Mouse (Mus musculus) embryonic facial prominence, embryonic 13.5 days (tissue): ENCODE data around the gene Dvl1. TPM values are rescaled to one million over a fixed set of nuclear protein-coding genes. Genes with fewer than 3 reads are reported as not detected.
A peak's percentile ranks its signal among the peaks of the same experiment; 100 is the strongest.

Experiments
- ATAC-seq: fragments of 200-750 bp; cut with Nextera tagmentation; 2 replicates; pipeline ENCODE4 v1.8.0; 2017; ENCODE audit warnings: low read depth; ENCODE audit not compliant: insufficient number of reproducible peaks, insufficient read depth, low FRiP score, low TSS enrichment
- H3K27ac ChIP-seq: fragments of 300-500 bp; sonication (generic); 2 replicates; pipeline ENCODE4 v1.5.1; 2015; ENCODE audit warnings: moderate library complexity, mild to moderate bottlenecking, inconsistent platforms
- H3K27me3 ChIP-seq: fragments of 300-500 bp; sonication (generic); 2 replicates; pipeline ENCODE4 v1.6.1; 2015; ENCODE audit warnings: mild to moderate bottlenecking, inconsistent platforms
- H3K36me3 ChIP-seq: fragments of 300-500 bp; sonication (generic); 2 replicates; pipeline ENCODE4 v1.6.1; 2015; ENCODE audit warnings: mild to moderate bottlenecking, inconsistent platforms
- H3K4me1 ChIP-seq: fragments of 300-500 bp; sonication (generic); 2 replicates; pipeline ENCODE4 v1.6.1; 2015; ENCODE audit warnings: inconsistent platforms
- H3K4me2 ChIP-seq: fragments of 300-500 bp; sonication (generic); 2 replicates; pipeline ENCODE4 v1.6.1; 2015; ENCODE audit warnings: moderate library complexity, mild to moderate bottlenecking, inconsistent platforms
- H3K4me3 ChIP-seq: fragments of 300-500 bp; sonication (generic); 2 replicates; pipeline ENCODE4 v1.5.1; 2015; ENCODE audit warnings: mild to moderate bottlenecking, inconsistent platforms
- H3K9ac ChIP-seq: fragments of 300-500 bp; sonication (generic); 2 replicates; pipeline ENCODE4 v1.6.1; 2015; ENCODE audit warnings: mild to moderate bottlenecking, inconsistent platforms
- H3K9me3 ChIP-seq: fragments of 300-500 bp; sonication (generic); 2 replicates; pipeline ENCODE4 v1.6.1; 2016; ENCODE audit warnings: inconsistent platforms
- WGBS: fragments of 180-500 bp; shearing (Covaris S2); methylation state at CpG from one replicate; pipeline ENCODE4 v1.1.7; 2015; ENCODE audit warnings: mixed read lengths; 5-methylcytosine and 5-hydroxymethylcytosine counted together
- polyA plus RNA-seq: library from polyadenylated mRNA; unstranded; fragments of >200 nt; fragmentation: Nextera tagmentation; extraction: Ambion mirVana; gene quantifications from 2 replicates; pipeline ENCODE4 v1.2.1, GENCODE M21; 2015

Dvl1 gene
- polyA plus RNA-seq = 4.0 and 5.4 TPM in 2 replicates

GRCm38 (mm10) chr4:155846871-155847578, at the start of gene Dvl1:
Gene Dvl1, plus strand, starts transcription at chr4:155847402.
- 2% methylated on average over 61 of the region's 65 CpGs for WGBS
- no peaks in the 10 kb centered on the region for H3K27me3 ChIP-seq
- peaks cover 15% of the 10 kb centered on the region for H3K36me3 ChIP-seq
- H3K4me1 ChIP-seq = peaks cover 27% of the 10 kb centered on the region
- peak within 1 kb of the TSS; percentile 68; the same call in 1 of the 2 replicates for H3K27ac ChIP-seq
- peak within 1 kb of the TSS; percentile 88 for H3K9ac ChIP-seq
- no peaks in the 10 kb centered on the region for H3K9me3 ChIP-seq
- peak; percentile 89 for ATAC-seq
- peak within 1 kb of the TSS; percentile 81 for H3K4me3 ChIP-seq
- H3K4me2 ChIP-seq = peak within 1 kb of the TSS; percentile 89

GRCm38 (mm10) chr4:155802075-155802474, 45.1 kb upstream of the Dvl1 start:
- no peak overlapping the region for H3K27ac ChIP-seq
- ATAC-seq = no peak
- peaks cover 21% of the 10 kb centered on the region for H3K36me3 ChIP-seq
- no peak overlapping the region for H3K4me2 ChIP-seq
- H3K4me1 ChIP-seq = peaks cover 17% of the 10 kb centered on the region
- no peak overlapping the region for H3K4me3 ChIP-seq
- WGBS = 100% methylated on average over 1 of the region's 1 CpGs
- H3K9ac ChIP-seq = no peak overlapping the region
- H3K27me3 ChIP-seq = no peaks in the 10 kb centered on the region; the same call in 1 of the 2 replicates
- no peaks in the 10 kb centered on the region for H3K9me3 ChIP-seq

- WGBS = 7% methylated on average over 12 of the region's 12 CpGs
- Histone ChIP-seq H3K4me3 (peak within 1 kb of the TSS; percentile 89), H3K36me3 (peaks cover 27% of the 10 kb centered on the region), H3K4me1 (peaks cover 17% of the 10 kb centered on the region), H3K27ac (peak within 1 kb of the TSS; percentile 69), H3K4me2 (peak within 1 kb of the TSS; percentile 77), H3K27me3 (no peaks in the 10 kb centered on the region; the same call in 1 of the 2 replicates), H3K9me3 (no peaks in the 10 kb centered on the region), H3K9ac (peak within 1 kb of the TSS; percentile 93)
- ATAC-seq = no peak
These were observed 44.4 kb upstream of the Dvl1 start, which contains the start of gene Mrpl20 for GRCm38 (mm10) chr4:155802741-155803339. Gene Mrpl20, plus strand, starts transcription at chr4:155802878.

DNA sequence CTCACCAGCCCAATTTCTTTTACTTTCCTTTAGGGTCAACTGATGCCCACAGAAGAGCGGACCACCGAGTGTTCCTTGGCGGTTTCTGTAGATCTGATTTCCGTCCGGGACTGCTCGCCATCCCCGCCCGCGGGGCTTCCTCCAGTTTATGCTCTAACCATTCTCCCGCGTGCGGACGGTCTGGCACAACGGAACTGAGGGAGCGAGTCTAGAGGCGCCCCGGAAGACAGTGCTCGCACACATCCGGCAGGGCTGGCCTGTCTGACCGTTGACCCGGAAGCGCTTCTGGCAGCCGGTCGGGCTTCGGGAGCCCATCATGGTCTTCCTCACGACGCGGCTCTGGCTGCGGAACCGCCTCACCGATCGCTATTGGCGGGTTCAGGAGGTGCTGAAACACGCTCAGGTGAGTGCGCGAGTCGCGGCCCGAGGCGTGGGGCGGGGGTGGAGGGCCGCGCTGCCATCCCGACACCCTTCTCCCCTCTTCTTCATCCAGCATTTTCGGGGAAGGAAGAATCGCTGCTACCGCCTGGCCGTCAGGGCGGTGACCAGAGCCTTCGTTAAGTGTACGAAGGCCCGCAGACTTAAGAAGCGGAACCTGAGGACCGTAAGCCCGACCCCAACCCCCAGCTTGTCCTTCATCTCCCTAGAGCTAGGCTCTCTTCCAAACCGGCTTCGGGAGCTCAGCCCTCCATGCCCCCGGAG, 43.7 kb upstream of the Dvl1 start:
- H3K4me1 ChIP-seq = peaks cover 17% of the 10 kb centered on the region
- H3K36me3 ChIP-seq = peaks cover 34% of the 10 kb centered on the region
- peak overlapping the region; percentile 89 for H3K4me3 ChIP-seq
- WGBS = under 1% methylated on average over 58 of the region's 58 CpGs
- ATAC-seq = peak; percentile 96
- H3K4me2 ChIP-seq = peak overlapping the region; percentile 77
- H3K9me3 ChIP-seq = no peaks in the 10 kb centered on the region
- peak overlapping the region; percentile 69 for H3K27ac ChIP-seq
- H3K9ac ChIP-seq = peak overlapping the region; percentile 93
- H3K27me3 ChIP-seq = no peaks in the 10 kb centered on the region; the same call in 1 of the 2 replicates

DNA sequence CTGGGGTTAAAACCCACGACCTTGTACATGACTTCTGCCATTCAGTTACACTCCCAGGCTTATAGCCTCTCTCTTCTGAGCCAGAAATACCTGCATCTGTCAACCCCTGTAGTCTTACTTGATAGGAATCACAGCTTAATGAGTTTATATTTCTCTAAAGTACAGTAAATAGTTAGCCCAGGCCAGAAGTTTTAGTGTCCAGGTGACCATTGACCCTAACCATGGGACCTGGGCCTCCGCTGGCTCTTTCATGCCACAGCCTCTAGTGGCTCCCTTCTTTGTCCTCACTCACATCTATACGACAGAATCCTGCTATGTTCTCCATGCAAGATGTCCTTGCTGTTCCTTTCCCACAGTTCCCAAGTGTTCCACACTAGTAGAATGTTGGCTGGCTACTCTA, 39.4 kb upstream of the Dvl1 start:
- H3K27me3 ChIP-seq = no peaks in the 10 kb centered on the region
- WGBS = 91% methylated on average over 3 of the region's 3 CpGs
- no peak for ATAC-seq
- H3K9ac ChIP-seq = no peak overlapping the region
- H3K4me2 ChIP-seq = no peak overlapping the region
- no peak overlapping the region for H3K4me3 ChIP-seq
- H3K9me3 ChIP-seq = no peaks in the 10 kb centered on the region
- peaks cover 25% of the 10 kb centered on the region for H3K4me1 ChIP-seq
- no peak overlapping the region for H3K27ac ChIP-seq
- H3K36me3 ChIP-seq = peaks cover 59% of the 10 kb centered on the region

DNA sequence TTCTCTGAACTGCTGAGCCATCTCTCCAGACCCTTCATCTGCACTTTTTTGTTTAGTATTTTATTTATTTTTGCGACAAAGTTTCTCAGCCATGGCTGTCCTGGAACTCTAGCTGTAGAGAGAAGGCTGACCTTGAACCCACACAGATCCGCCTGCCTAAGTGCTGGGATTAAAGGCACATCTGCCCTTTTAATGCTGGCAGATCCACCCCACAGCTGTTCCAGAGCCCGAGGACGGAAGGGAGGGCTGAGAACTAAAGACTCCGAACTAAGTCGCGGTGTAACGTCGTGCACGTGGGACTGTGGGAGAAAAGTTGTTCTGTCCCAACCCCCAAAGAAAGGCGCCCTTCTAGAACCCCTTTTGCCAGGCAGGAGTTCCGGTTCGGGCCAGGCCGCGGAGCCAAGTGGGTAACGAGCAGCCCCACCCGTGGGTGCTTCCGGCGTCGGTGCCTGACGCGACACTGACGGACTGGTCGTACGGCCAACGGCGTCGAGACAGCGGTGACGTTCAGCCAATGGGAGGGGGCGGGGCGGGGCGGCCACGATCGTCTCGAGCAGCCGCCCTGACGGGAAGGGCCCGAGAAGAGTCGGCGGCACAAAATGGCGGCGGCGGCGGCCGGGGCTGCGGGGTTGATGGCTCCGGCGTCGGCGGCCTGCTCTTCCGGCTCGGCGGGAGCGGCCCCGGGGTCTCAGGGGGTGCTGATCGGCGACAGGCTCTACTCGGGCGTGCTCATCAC, 35.1 kb upstream of the Dvl1 start, which contains the start of gene Ccnl2:
Gene Ccnl2 (plus strand): TSS at position 561 of the 736 bp plus-strand sequence.
- H3K4me2 ChIP-seq = peak within 1 kb of the TSS; percentile 82
- whole genome bisulfite sequencing = under 1% methylated on average over 56 of the region's 60 CpGs
- peaks cover 72% of the 10 kb centered on the region for H3K36me3 ChIP-seq
- peak within 1 kb of the TSS; percentile 100 for H3K9ac ChIP-seq
- H3K27ac ChIP-seq = peak within 1 kb of the TSS; percentile 96
- H3K27me3 ChIP-seq = no peaks in the 10 kb centered on the region
- peaks cover 22% of the 10 kb centered on the region for H3K4me1 ChIP-seq
- no peaks in the 10 kb centered on the region for H3K9me3 ChIP-seq
- peak; percentile 99 for ATAC-seq
- H3K4me3 ChIP-seq = peak within 1 kb of the TSS; percentile 100

- WGBS = under 1% methylated on average over 49 of the region's 49 CpGs
- Histone ChIP-seq H3K4me1 (peaks cover 22% of the 10 kb centered on the region), H3K27ac (peak overlapping the region; percentile 96), H3K9ac (peak overlapping the region; percentile 100), H3K4me3 (peak overlapping the region; percentile 100), H3K4me2 (peak overlapping the region; percentile 82), H3K27me3 (no peaks in the 10 kb centered on the region), H3K36me3 (peaks cover 72% of the 10 kb centered on the region), H3K9me3 (no peaks in the 10 kb centered on the region)
- peak; percentile 12 for ATAC-seq
These were observed 34.5 kb upstream of the Dvl1 start for GRCm38 (mm10) chr4:155812665-155813181.

GRCm38 (mm10) chr4:155817533-155817932, 29.7 kb upstream of the Dvl1 start:
- 89% methylated on average over 4 of the region's 4 CpGs for WGBS
- ATAC-seq = no peak
- Histone ChIP-seq H3K27ac (no peak overlapping the region), H3K4me1 (peaks cover 14% of the 10 kb centered on the region), H3K4me3 (no peak overlapping the region), H3K4me2 (no peak overlapping the region), H3K9ac (no peak overlapping the region), H3K9me3 (no peaks in the 10 kb centered on the region), H3K27me3 (no peaks in the 10 kb centered on the region), H3K36me3 (peaks cover 85% of the 10 kb centered on the region)

DNA sequence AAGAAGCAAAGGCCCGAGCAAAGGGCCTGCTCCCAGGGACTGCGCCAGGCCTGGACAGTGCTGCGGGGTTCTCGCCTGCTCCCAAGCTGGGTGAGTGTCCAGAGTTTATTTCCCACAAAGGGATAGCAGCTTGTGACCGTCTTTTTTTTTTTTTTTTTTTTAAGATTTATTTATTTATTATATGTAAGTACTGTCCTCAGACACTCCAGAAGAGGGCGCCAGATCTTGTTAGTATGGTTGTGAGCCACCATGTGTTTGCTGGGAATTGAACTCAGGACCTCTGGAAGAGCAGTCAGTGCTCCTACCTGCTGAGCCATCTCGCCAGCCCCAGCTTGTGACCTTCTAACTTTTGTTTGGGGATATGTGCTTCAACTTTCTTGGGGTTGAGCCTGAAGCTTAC, 26.2 kb upstream of the Dvl1 start:
- WGBS = 79% methylated on average over 7 of the region's 7 CpGs
- no peaks in the 10 kb centered on the region for H3K9me3 ChIP-seq

GRCm38 (mm10) chr4:155823443-155823842, 23.8 kb upstream of the Dvl1 start:
- no peak overlapping the region for H3K27ac ChIP-seq
- H3K9me3 ChIP-seq = no peaks in the 10 kb centered on the region
- peaks cover 87% of the 10 kb centered on the region for H3K36me3 ChIP-seq
- H3K4me2 ChIP-seq = no peak overlapping the region
- ATAC-seq = 0 out of 2 replicates have a peak, but pooled peaks have one; percentile 26
- no peak overlapping the region for H3K9ac ChIP-seq
- H3K4me1 ChIP-seq = no peaks in the 10 kb centered on the region
- no peaks in the 10 kb centered on the region for H3K27me3 ChIP-seq
- 95% methylated on average over 16 of the region's 16 CpGs for WGBS
- no peak overlapping the region for H3K4me3 ChIP-seq

More for the DNA sequence above, 26.2 kb upstream of the Dvl1 start:
- no peaks in the 10 kb centered on the region for H3K27me3 ChIP-seq
- no peak overlapping the region for H3K4me3 ChIP-seq
- H3K4me2 ChIP-seq = no peak overlapping the region
- 0 out of 2 replicates have a peak, but pooled peaks cover 2% of the 10 kb centered on the region for H3K4me1 ChIP-seq
- H3K9ac ChIP-seq = no peak overlapping the region
- peaks cover 94% of the 10 kb centered on the region for H3K36me3 ChIP-seq
- H3K27ac ChIP-seq = no peak overlapping the region
- no peak for ATAC-seq

- Histone ChIP-seq H3K27me3 (no peaks in the 10 kb centered on the region), H3K27ac (no peak overlapping the region), H3K9me3 (no peaks in the 10 kb centered on the region), H3K4me2 (no peak overlapping the region), H3K4me1 (peaks cover 25% of the 10 kb centered on the region), H3K4me3 (no peak overlapping the region), H3K9ac (no peak overlapping the region), H3K36me3 (peaks cover 34% of the 10 kb centered on the region)
- no peak for ATAC-seq
- WGBS = 91% methylated on average over 4 of the region's 4 CpGs
These were observed 17.3 kb upstream of the Dvl1 start for GRCm38 (mm10) chr4:155829866-155830265.
